Mouse (Mus musculus): Measurements from ENCODE around the gene Galntl6.

DNA sequence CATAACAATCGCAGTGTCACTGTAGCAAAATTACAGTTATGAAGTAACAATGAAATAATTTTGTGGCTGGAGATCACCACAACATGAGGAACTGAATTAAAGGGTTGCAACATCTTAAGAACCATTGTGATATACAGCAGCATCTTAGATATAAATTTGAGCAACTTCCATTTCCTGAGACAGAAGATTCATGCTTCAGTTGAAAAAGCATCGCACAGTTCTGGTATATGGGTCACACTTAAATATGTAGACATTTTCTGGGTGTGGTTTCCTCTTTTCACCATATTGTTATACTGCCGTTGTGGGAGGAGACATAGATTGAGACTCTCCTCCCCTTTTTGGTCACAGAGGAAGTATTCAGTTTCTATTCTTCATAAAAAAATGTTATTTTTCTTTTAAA lies 667.6 kb downstream of the Galntl6 start:
- TF ChIP-seq CTCF (conservative IDR thresholded peaks at IDR 0.05; ENCODE audit: low read length) = no peak
- TF ChIP-seq POU5F1 (IDR thresholded peaks at IDR 0.05; ENCODE audit: borderline replicate concordance, low read length) = no peak

Data from E14TG2a.4 (cell line).